Mouse (Mus musculus) neural tube, embryonic 12.5 days (tissue): ENCODE results near the gene Sdk1. TPM values are rescaled to one million over a fixed set of nuclear protein-coding genes. Genes with fewer than 3 reads are reported as not detected.

ENCODE experiments used
- ATAC-seq: fragments of 200-750 bp; cut with Nextera tagmentation; 2 replicates; pipeline ENCODE4 v1.8.0; 2017; ENCODE audit warnings: low read depth, mild to moderate bottlenecking, moderate TSS enrichment, moderate library complexity; ENCODE audit not compliant: low FRiP score
- H3K27ac ChIP-seq: fragments of 300-500 bp; sonication (generic); 2 replicates; pipeline ENCODE4 v1.5.1; 2016
- H3K27me3 ChIP-seq: fragments of 300-500 bp; sonication (generic); replicated peaks from 2 replicates; pipeline ENCODE4 v1.6.1; 2016; ENCODE audit warnings: mild to moderate bottlenecking
- H3K36me3 ChIP-seq: fragments of 300-500 bp; sonication (generic); 2 replicates; pipeline ENCODE4 v1.6.1; 2016; ENCODE audit warnings: mild to moderate bottlenecking
- H3K4me1 ChIP-seq: fragments of 300-500 bp; sonication (generic); 2 replicates; pipeline ENCODE4 v1.6.1; 2016
- H3K4me2 ChIP-seq: fragments of 300-500 bp; sonication (generic); replicated peaks from 2 replicates; pipeline ENCODE4 v1.6.1; 2016; ENCODE audit warnings: mild to moderate bottlenecking
- H3K4me3 ChIP-seq: fragments of 300-500 bp; sonication (generic); 2 replicates; pipeline ENCODE4 v1.5.1; 2016
- H3K9ac ChIP-seq: fragments of 300-500 bp; sonication (generic); 2 replicates; pipeline ENCODE4 v1.6.1; 2016; ENCODE audit warnings: mild to moderate bottlenecking
- H3K9me3 ChIP-seq: fragments of 300-500 bp; sonication (generic); 2 replicates; pipeline ENCODE4 v1.6.1; 2016; ENCODE audit warnings: mild to moderate bottlenecking
- WGBS: fragments of 180-500 bp; shearing (Covaris S2); methylation state at CpG from one replicate; pipeline ENCODE4 v1.1.7; 2016; 5-methylcytosine and 5-hydroxymethylcytosine counted together
- polyA plus RNA-seq: library from polyadenylated mRNA; unstranded; fragments of >200 nt; fragmentation: Nextera tagmentation; extraction: Ambion mirVana; gene quantifications from 2 replicates; pipeline ENCODE4 v1.2.1, GENCODE M21; 2016

The Sdk1 gene
- polyA plus RNA-seq, 1 experiment from 2014 or later, result 4.7 TPM

DNA sequence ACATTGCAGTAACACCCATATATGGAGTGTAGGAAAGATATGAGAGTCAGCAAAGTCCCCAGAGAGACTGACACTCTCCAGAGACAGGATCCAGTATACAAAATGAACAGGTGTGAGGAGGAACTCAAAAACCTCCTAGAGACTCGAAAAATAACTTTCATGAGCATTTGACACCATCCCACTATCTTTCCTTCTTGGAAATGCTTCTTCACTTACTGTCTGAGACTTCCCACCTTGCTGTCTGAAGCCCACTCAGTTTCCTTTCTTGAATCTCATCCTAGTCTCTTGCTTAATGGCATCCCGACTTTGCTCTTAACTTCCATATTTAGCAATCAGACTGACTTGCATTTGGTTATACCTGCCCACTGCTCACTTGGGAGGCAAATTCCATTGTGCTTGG lies 40.5 kb downstream of the Sdk1 start:
- Histone ChIP-seq H3K4me2 (no peak overlapping the region), H3K27ac (no peak overlapping the region), H3K27me3 (no peaks in the 10 kb centered on the region), H3K9ac (no peak overlapping the region), H3K9me3 (no peaks in the 10 kb centered on the region), H3K4me1 (no peaks in the 10 kb centered on the region), H3K36me3 (no peaks in the 10 kb centered on the region), H3K4me3 (no peak overlapping the region)
- 71% methylated on average over 2 of the region's 2 CpGs for WGBS
- no peak for ATAC-seq

DNA sequence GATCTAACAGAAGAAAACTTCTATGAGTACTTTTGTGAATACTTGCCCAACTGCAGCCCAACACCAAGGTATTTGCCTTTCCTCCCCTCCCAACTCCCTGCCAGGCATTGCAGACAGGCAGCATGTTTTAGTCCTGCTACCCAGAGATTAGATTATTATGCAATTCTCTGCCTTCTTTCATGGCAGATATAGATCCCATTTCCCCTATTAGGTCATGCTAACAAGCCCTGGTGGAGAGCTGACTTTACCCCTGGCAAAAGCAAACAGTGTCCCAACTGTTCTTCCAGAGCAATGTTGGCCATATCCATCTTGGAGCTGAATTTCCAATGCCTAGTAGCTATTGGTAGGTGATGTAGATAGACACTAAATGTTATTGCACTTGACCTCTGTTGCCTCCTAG lies 48.3 kb downstream of the Sdk1 start:
- no peak overlapping the region for H3K4me2 ChIP-seq
- no peak overlapping the region for H3K27ac ChIP-seq
- no peaks in the 10 kb centered on the region for H3K4me1 ChIP-seq

DNA sequence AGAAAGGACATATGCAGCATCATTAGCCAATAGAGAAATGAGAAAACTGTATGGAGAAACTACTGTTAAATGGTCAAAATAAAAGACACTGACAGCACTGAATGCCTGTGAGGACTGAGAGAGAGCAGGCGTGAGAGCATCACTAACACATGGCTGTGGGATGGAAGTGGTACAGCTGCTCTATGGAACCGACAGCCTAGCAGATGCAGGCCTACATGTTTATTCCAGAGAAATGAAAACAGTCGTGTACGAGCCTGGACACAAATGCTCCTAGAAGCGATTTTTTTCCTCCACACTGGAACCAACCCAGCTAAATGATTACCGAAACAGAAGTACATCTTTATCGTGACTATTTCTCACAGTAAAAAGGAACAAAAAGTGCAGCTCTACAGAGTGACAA lies 54.0 kb downstream of the Sdk1 start:
- ATAC-seq, result no peak
- Histone ChIP-seq H3K27me3 (no peaks in the 10 kb centered on the region), H3K4me2 (no peak overlapping the region), H3K4me3 (no peak overlapping the region), H3K27ac (no peak overlapping the region), H3K9ac (no peak overlapping the region), H3K4me1 (no peaks in the 10 kb centered on the region), H3K9me3 (no peaks in the 10 kb centered on the region), H3K36me3 (no peaks in the 10 kb centered on the region)
- WGBS, result 93% methylated on average over 7 of the region's 7 CpGs

More for the DNA sequence above, 48.3 kb downstream of the Sdk1 start:
- no peak for ATAC-seq
- H3K36me3 ChIP-seq, result no peaks in the 10 kb centered on the region
- H3K9ac ChIP-seq, result no peak overlapping the region
- H3K4me3 ChIP-seq, result no peak overlapping the region
- no peaks in the 10 kb centered on the region for H3K9me3 ChIP-seq
- no peaks in the 10 kb centered on the region for H3K27me3 ChIP-seq

DNA sequence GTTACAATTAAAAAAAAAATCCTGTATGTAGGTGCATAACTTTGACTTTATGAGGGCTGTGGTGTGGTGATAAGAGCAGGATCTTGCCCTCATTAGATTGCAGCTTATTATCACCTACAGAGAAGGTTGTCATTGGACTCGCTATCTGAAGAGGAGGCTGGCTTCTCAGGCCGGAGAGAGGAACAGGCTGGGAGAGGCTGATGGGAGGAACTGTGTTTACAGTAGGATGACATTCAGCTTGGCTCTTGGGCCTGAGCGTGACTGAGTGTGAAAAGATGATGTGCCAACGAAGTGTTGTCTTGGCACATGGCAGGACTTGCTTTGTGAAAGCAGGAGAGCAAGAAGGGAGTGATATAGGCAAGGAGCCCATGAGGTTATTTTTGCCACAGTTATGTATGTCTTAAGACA lies 61.0 kb downstream of the Sdk1 start:
- no peak overlapping the region for H3K27ac ChIP-seq
- no peak overlapping the region for H3K4me3 ChIP-seq
- no peak overlapping the region for H3K9ac ChIP-seq
- H3K4me2 ChIP-seq, result no peak overlapping the region
- ATAC-seq, result no peak
- 85% methylated on average over 4 of the region's 4 CpGs for WGBS
- no peaks in the 10 kb centered on the region for H3K4me1 ChIP-seq
- no peaks in the 10 kb centered on the region for H3K27me3 ChIP-seq
- no peaks in the 10 kb centered on the region for H3K36me3 ChIP-seq
- no peaks in the 10 kb centered on the region for H3K9me3 ChIP-seq

DNA sequence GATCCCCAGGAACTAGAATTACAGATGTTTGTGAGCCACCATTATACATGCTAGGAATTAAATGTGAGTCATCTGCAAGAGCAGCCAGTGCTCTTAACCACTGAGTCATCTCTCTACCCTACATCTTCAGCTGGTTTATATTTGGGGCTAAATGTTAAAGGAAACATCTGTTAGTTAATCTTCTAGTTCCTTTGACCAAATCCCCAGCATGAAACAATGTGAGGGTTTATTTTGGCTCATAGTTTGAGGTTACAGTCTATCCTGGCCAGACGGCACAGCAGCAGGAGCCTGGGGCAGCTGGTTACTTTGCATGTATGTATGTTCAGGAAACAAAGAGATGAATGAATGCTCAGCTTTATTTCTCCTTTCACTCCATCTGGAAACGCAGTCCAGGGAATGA lies 62.5 kb downstream of the Sdk1 start:
- ATAC-seq, result no peak
- no peaks in the 10 kb centered on the region for H3K4me1 ChIP-seq
- H3K4me2 ChIP-seq, result no peak overlapping the region
- WGBS, result 56% methylated on average over 2 of the region's 2 CpGs
- no peak overlapping the region for H3K9ac ChIP-seq
- no peak overlapping the region for H3K4me3 ChIP-seq
- no peaks in the 10 kb centered on the region for H3K36me3 ChIP-seq
- no peak overlapping the region for H3K27ac ChIP-seq
- no peaks in the 10 kb centered on the region for H3K27me3 ChIP-seq
- no peaks in the 10 kb centered on the region for H3K9me3 ChIP-seq

DNA sequence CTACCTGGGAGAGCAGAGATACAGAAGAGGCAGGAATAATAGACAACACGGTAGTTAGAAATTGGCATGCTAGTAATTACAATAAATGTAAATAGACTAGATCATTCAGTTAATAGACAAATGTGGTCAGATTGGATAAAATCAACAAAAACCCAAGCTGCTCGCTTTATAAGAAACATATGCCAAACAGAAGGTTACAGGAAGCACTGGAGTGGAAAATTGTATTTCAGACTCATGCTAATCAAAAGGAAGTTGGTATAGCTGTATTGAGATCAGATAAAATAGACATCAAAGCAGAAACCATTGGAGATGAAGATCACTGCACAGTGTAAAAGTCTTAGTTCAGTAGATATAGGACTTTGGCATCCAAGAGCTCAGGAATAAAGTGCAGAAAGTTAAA lies 63.4 kb downstream of the Sdk1 start:
- Histone ChIP-seq H3K36me3 (no peaks in the 10 kb centered on the region), H3K27ac (no peak overlapping the region), H3K4me2 (no peak overlapping the region), H3K27me3 (no peaks in the 10 kb centered on the region), H3K4me3 (no peak overlapping the region), H3K4me1 (no peaks in the 10 kb centered on the region), H3K9ac (no peak overlapping the region), H3K9me3 (no peaks in the 10 kb centered on the region)
- WGBS, result 76% methylated on average over 2 of the region's 2 CpGs
- ATAC-seq, result no peak

DNA sequence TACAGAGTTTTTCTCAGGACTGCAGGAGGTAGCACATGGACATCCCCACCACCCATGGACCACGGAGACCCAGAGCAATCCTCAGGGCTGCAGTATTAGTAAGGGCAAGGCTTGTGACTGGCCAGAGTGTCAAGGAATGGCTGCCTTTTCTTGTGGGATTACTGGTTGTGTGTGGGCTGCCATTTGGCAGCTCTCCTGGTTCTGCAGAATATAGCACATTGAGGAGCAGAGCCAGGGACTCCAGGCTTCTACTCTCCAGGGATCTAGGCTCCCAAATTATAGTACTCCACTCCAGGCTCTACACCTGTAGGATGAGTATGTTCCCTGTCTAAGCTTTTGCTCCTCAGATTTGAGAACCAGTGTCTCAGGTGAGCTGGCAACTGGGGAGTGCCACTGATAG lies 69.4 kb downstream of the Sdk1 start:
- H3K36me3 ChIP-seq, result no peaks in the 10 kb centered on the region
- WGBS, result 81% methylated on average over 1 of the region's 1 CpGs
- no peak overlapping the region for H3K27ac ChIP-seq
- ATAC-seq, result no peak
- H3K4me3 ChIP-seq, result no peak overlapping the region
- H3K4me2 ChIP-seq, result no peak overlapping the region
- H3K27me3 ChIP-seq, result no peaks in the 10 kb centered on the region
- H3K4me1 ChIP-seq, result no peaks in the 10 kb centered on the region
- no peak overlapping the region for H3K9ac ChIP-seq
- H3K9me3 ChIP-seq, result no peaks in the 10 kb centered on the region

DNA sequence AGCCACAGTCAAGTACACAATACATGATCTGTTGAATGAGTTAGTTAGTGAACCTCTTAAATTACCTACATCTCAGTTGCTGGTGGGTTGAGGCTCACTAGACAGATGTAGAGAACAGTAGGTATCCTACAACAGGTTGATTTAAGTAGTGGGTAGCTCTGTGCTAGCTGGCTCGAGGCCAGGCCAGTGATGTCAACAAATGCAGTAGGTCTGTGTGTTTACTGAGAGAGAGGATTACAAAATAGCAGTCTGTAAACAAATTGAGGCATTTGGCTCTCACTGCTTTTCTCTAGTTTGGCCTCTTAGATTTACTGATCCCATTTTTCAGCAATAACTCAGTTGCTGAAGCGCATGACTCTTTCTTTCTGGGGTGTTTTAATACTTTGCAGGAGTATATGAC lies 70.5 kb downstream of the Sdk1 start:
- no peak overlapping the region for H3K4me2 ChIP-seq
- H3K4me3 ChIP-seq, result no peak overlapping the region
- H3K27ac ChIP-seq, result no peak overlapping the region
- ATAC-seq, result no peak
- no peaks in the 10 kb centered on the region for H3K9me3 ChIP-seq
- WGBS, result 77% methylated on average over 2 of the region's 2 CpGs
- H3K9ac ChIP-seq, result no peak overlapping the region
- H3K27me3 ChIP-seq, result no peaks in the 10 kb centered on the region
- H3K36me3 ChIP-seq, result no peaks in the 10 kb centered on the region
- no peaks in the 10 kb centered on the region for H3K4me1 ChIP-seq

DNA sequence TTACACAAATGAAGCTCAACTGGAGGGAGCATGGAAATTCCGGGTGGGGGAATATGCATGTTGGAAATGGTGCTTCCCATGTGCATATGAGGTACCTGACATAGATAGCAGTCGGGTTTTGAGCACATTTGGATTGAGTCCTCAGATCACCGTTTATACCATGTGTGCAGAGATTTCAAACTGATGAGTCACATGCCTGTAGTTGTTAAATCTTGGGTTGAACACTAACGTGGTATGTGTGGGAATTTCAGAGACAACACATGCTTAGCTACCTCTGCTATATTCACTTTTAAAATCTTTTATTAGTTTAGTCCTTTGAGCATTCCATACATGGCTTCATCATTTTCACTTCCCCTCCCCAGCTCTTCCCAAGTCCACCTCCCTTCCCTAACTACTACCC lies 71.0 kb downstream of the Sdk1 start:
- 90% methylated on average over 4 of the region's 4 CpGs for WGBS
- ATAC-seq, result no peak

DNA sequence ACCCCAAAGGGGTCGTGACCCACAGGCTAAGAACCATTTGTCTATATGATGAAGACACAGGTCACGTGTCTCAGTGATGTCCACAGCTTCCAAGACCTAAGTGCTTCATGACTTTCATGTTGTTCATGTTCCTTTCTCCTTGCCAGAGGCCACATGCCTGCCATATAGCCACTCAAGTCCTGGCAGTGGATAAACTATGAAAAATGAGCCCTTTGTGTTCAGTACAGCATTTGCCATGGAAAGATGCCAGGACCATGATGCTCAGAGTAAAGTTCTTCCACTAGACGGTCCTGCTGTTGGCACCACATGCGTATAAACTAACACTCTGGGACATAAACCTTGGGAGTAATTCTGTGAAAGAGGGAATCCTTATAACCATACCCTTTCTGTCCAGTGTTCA lies 75.8 kb downstream of the Sdk1 start:
- Histone ChIP-seq H3K36me3 (no peaks in the 10 kb centered on the region), H3K4me2 (no peak overlapping the region), H3K4me1 (no peaks in the 10 kb centered on the region), H3K27me3 (no peaks in the 10 kb centered on the region), H3K9ac (no peak overlapping the region), H3K4me3 (no peak overlapping the region), H3K9me3 (no peaks in the 10 kb centered on the region), H3K27ac (no peak overlapping the region)
- ATAC-seq, result no peak
- WGBS, result 72% methylated on average over 4 of the region's 4 CpGs

More for the DNA sequence above, 71.0 kb downstream of the Sdk1 start:
- Histone ChIP-seq H3K4me3 (no peak overlapping the region), H3K36me3 (no peaks in the 10 kb centered on the region), H3K9me3 (no peaks in the 10 kb centered on the region), H3K4me1 (no peaks in the 10 kb centered on the region), H3K27ac (no peak overlapping the region), H3K9ac (no peak overlapping the region), H3K27me3 (no peaks in the 10 kb centered on the region), H3K4me2 (no peak overlapping the region)

DNA sequence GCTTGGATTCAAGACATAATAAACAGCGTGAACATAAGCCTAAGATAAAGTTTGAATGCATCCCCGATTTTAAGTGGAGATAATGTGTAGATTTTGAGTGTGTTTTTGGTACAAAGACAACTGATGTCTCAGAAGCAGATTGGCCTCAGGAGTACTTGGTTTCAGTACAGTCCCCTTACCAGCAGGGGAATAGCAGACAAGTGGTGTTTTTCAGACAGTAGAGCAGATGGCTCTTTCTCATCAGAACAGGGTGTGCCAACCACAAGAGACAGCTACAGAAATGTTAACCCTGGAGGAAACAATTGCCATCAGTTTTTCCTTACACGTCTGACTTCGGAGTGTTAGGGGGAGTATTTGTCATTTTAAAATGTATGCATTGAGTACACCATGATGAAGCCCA lies 83.6 kb downstream of the Sdk1 start:
- no peak overlapping the region for H3K27ac ChIP-seq
- H3K36me3 ChIP-seq, result no peaks in the 10 kb centered on the region
- H3K4me1 ChIP-seq, result no peaks in the 10 kb centered on the region
- H3K4me3 ChIP-seq, result no peak overlapping the region
- H3K9me3 ChIP-seq, result no peaks in the 10 kb centered on the region
- no peak overlapping the region for H3K9ac ChIP-seq
- no peak overlapping the region for H3K4me2 ChIP-seq
- no peak for ATAC-seq
- no peaks in the 10 kb centered on the region for H3K27me3 ChIP-seq
- WGBS, result 87% methylated on average over 4 of the region's 4 CpGs

DNA sequence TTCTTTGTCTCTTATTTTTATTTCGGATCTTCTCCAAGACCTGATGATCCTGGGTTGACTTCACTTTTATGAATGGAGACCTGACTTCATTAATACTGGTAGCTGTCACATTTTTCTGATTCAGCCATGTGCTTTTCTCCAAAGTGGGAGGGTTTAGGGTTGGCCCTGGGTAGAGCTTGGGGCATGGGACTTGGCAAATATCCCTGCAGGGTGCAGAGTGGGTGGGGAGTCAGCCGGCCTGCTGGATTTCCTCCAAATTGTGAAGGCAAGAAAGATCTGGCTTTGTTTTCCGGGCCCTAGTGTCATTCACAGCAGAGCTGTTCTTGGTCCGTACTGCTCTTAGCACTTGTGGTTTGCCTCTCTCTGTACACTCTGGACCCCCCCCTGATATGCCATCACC lies 103.1 kb downstream of the Sdk1 start:
- Histone ChIP-seq H3K9ac (no peak overlapping the region), H3K36me3 (no peaks in the 10 kb centered on the region), H3K27me3 (no peaks in the 10 kb centered on the region), H3K9me3 (0 out of 2 replicates have a peak, but pooled peaks cover 7% of the 10 kb centered on the region), H3K4me2 (no peak overlapping the region), H3K4me1 (no peaks in the 10 kb centered on the region; the same call in 1 of the 2 replicates), H3K4me3 (no peak overlapping the region), H3K27ac (no peak overlapping the region)
- no peak for ATAC-seq
- 77% methylated on average over 4 of the region's 4 CpGs for WGBS

DNA sequence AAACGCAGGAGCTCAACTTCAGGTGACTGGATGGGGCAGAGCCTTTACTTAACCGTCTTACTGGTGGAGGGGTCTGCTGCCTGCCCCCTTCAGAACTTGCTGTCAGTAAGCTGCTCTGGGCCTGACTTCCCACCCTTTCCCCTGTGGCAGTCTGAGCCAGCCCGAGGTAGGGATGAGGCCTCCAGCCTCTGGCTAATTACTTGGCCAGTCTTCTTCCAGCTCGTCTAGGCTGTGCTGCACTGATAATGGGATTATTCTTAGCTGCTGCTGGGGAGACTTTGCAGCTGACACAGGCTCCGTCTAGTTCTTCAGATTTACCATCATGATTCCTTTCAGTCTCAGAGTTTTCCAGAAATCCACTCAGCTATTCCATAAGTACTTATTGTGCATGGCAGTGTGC lies 104.2 kb downstream of the Sdk1 start:
- 77% methylated on average over 5 of the region's 5 CpGs for WGBS
- H3K9me3 ChIP-seq, result 0 out of 2 replicates have a peak, but pooled peaks cover 7% of the 10 kb centered on the region
- H3K36me3 ChIP-seq, result no peaks in the 10 kb centered on the region
- no peaks in the 10 kb centered on the region; the same call in 1 of the 2 replicates for H3K4me1 ChIP-seq
- H3K4me2 ChIP-seq, result no peak overlapping the region
- H3K4me3 ChIP-seq, result no peak overlapping the region
- no peak for ATAC-seq
- no peak overlapping the region for H3K9ac ChIP-seq
- H3K27ac ChIP-seq, result no peak overlapping the region
- H3K27me3 ChIP-seq, result no peaks in the 10 kb centered on the region
